Mouse (Mus musculus) liver, embryonic 15.5 days (tissue): ENCODE measurements around the gene Inpp5d. TPM values are rescaled to one million over a fixed set of nuclear protein-coding genes. Genes with fewer than 3 reads are reported as not detected.
A peak's percentile ranks its signal among the peaks of the same experiment; 100 is the strongest.

ENCODE experiments used
- ATAC-seq: fragments of 200-750 bp; cut with Nextera tagmentation; 2 replicates; pipeline ENCODE4 v1.8.0; 2017; ENCODE audit warnings: moderate number of reproducible peaks, mild to moderate bottlenecking, moderate library complexity; ENCODE audit not compliant: insufficient read depth
- H3K27ac ChIP-seq: fragments of 300-500 bp; sonication (generic); replicated peaks from 2 replicates; pipeline ENCODE4 v1.5.1; 2015; ENCODE audit warnings: mild to moderate bottlenecking, inconsistent platforms
- H3K27me3 ChIP-seq: fragments of 300-500 bp; sonication (generic); 2 replicates; pipeline ENCODE4 v1.6.1; 2015; ENCODE audit warnings: mild to moderate bottlenecking, inconsistent platforms
- H3K36me3 ChIP-seq: fragments of 300-500 bp; sonication (generic); replicated peaks from 2 replicates; pipeline ENCODE4 v1.6.1; 2015; ENCODE audit warnings: moderate library complexity, mild to moderate bottlenecking, inconsistent platforms
- H3K4me1 ChIP-seq: fragments of 300-500 bp; sonication (generic); replicated peaks from 2 replicates; pipeline ENCODE4 v1.6.1; 2015; ENCODE audit warnings: inconsistent platforms
- H3K4me2 ChIP-seq: fragments of 300-500 bp; sonication (generic); 2 replicates; pipeline ENCODE4 v1.6.1; 2015; ENCODE audit warnings: moderate library complexity, mild to moderate bottlenecking, inconsistent platforms
- H3K4me3 ChIP-seq: fragments of 300-500 bp; sonication (generic); replicated peaks from 2 replicates; pipeline ENCODE4 v1.5.1; 2015; ENCODE audit warnings: mild to moderate bottlenecking, inconsistent platforms
- H3K9ac ChIP-seq: fragments of 300-500 bp; sonication (generic); 2 replicates; pipeline ENCODE4 v1.6.1; 2015; ENCODE audit warnings: moderate library complexity, mild to moderate bottlenecking, inconsistent platforms
- H3K9me3 ChIP-seq: fragments of 300-500 bp; sonication (generic); replicated peaks from 2 replicates; pipeline ENCODE4 v1.6.1; 2016; ENCODE audit warnings: inconsistent platforms
- WGBS: fragments of 180-500 bp; shearing (Covaris S2); methylation state at CpG from one replicate; pipeline ENCODE4 v1.1.7; 2015; ENCODE audit warnings: mixed read lengths; ENCODE audit not compliant: insufficient replicate concordance; 5-methylcytosine and 5-hydroxymethylcytosine counted together
- polyA plus RNA-seq: library from polyadenylated mRNA; unstranded; fragments of >200 nt; fragmentation: Nextera tagmentation; extraction: Ambion mirVana; gene quantifications from 2 replicates; pipeline ENCODE4 v1.2.1, GENCODE M21; 2015

Gene Inpp5d
- polyA plus RNA-seq, 1 experiment from 2014 or later = 13.4 TPM

DNA sequence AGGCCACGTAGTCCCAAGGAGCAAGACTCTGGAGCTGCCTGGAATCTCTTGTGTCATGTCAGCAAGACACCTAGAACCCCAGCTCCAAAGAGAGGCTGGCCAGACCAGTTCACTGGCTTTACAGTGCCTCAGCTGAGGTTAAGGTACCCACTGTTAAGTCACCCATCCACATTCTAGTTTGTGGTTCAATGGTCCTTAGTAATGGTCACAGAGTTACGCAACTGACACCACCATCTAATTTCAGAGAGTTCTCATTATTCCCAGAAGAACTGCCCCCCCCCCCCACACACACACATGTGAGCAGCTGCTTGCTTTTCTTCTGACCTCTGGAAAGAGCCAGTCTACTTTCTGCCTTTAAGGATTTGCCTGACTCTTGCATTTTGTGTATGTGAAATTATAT lies 4.7 kb downstream of the Inpp5d start:
- 73% methylated on average over 2 of the region's 2 CpGs for WGBS
- Histone ChIP-seq H3K4me2 (peak overlapping the region; percentile 32), H3K9ac (no peak overlapping the region), H3K4me1 (peaks cover 95% of the 10 kb centered on the region), H3K27ac (peak overlapping the region; percentile 70), H3K4me3 (no peak overlapping the region), H3K36me3 (no peaks in the 10 kb centered on the region), H3K9me3 (no peaks in the 10 kb centered on the region), H3K27me3 (no peaks in the 10 kb centered on the region)
- ATAC-seq = no peak

- no peaks in the 10 kb centered on the region for H3K9me3 ChIP-seq
- no peak overlapping the region for H3K4me3 ChIP-seq
- peaks cover 93% of the 10 kb centered on the region for H3K4me1 ChIP-seq
- no peak for ATAC-seq
- no peaks in the 10 kb centered on the region for H3K36me3 ChIP-seq
- peak overlapping the region; percentile 70 for H3K27ac ChIP-seq
- no peaks in the 10 kb centered on the region for H3K27me3 ChIP-seq
- H3K4me2 ChIP-seq = peak overlapping the region; percentile 32; the same call in 1 of the 2 replicates
- H3K9ac ChIP-seq = no peak overlapping the region
- 44% methylated on average over 6 of the region's 6 CpGs for WGBS
Measured at GRCm38 (mm10) chr1:87625254-87626025, 5.3 kb downstream of the Inpp5d start.

GRCm38 (mm10) chr1:87626344-87626743 lies 6.2 kb downstream of the Inpp5d start:
- Histone ChIP-seq H3K27me3 (no peaks in the 10 kb centered on the region), H3K4me2 (peak overlapping the region; percentile 25; the same call in 1 of the 2 replicates), H3K9ac (no peak overlapping the region), H3K27ac (peak overlapping the region; percentile 53), H3K9me3 (no peaks in the 10 kb centered on the region), H3K4me1 (peaks cover 93% of the 10 kb centered on the region), H3K36me3 (no peaks in the 10 kb centered on the region), H3K4me3 (no peak overlapping the region)
- 12% methylated on average over 2 of the region's 2 CpGs for WGBS
- ATAC-seq = peak; percentile 48

GRCm38 (mm10) chr1:87628085-87628484 lies 8.0 kb downstream of the Inpp5d start:
- H3K9me3 ChIP-seq = no peaks in the 10 kb centered on the region
- peak overlapping the region; percentile 55 for H3K27ac ChIP-seq
- 13% methylated on average over 2 of the region's 2 CpGs for WGBS
- H3K36me3 ChIP-seq = no peaks in the 10 kb centered on the region
- H3K4me1 ChIP-seq = peaks cover 95% of the 10 kb centered on the region
- no peaks in the 10 kb centered on the region for H3K27me3 ChIP-seq
- no peak overlapping the region for H3K9ac ChIP-seq
- no peak overlapping the region for H3K4me3 ChIP-seq
- ATAC-seq = peak; percentile 70
- peak overlapping the region; percentile 16; the same call in 1 of the 2 replicates for H3K4me2 ChIP-seq

DNA sequence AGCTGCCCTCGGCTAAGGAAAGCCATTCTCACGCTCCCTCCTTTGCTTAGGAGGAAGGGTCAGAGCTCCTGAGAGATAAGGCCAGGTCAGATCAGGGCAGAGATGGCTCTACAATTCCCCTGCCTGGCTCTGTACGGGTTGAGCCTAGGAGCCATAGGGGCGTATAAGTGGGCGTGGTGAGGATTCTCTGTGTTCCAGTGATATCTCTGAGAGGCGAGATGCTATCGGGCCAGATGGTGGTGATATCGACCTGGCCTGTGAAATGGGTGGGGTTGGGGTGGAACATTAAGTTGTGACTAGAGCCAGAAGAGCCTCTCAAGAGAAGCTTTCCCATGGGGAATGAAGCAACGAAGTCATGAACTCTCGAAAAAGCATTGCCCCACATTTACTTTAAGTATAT lies 11.5 kb downstream of the Inpp5d start:
- peaks cover 75% of the 10 kb centered on the region for H3K4me1 ChIP-seq
- ATAC-seq = no peak
- H3K27ac ChIP-seq = peak overlapping the region; percentile 46
- peak overlapping the region; percentile 39 for H3K4me2 ChIP-seq
- no peaks in the 10 kb centered on the region for H3K9me3 ChIP-seq
- no peak overlapping the region for H3K9ac ChIP-seq
- H3K36me3 ChIP-seq = 0 out of 2 replicates have a peak, but pooled peaks cover 2% of the 10 kb centered on the region
- H3K27me3 ChIP-seq = no peaks in the 10 kb centered on the region
- whole genome bisulfite sequencing = 29% methylated on average over 10 of the region's 10 CpGs
- H3K4me3 ChIP-seq = no peak overlapping the region

GRCm38 (mm10) chr1:87632163-87632562 lies 12.1 kb downstream of the Inpp5d start:
- peak overlapping the region; percentile 29 for H3K4me2 ChIP-seq
- no peaks in the 10 kb centered on the region for H3K27me3 ChIP-seq
- H3K27ac ChIP-seq = peak overlapping the region; percentile 73
- 17% methylated on average over 6 of the region's 6 CpGs for WGBS
- H3K36me3 ChIP-seq = 0 out of 2 replicates have a peak, but pooled peaks cover 3% of the 10 kb centered on the region
- ATAC-seq = peak; percentile 30
- no peaks in the 10 kb centered on the region for H3K9me3 ChIP-seq
- H3K4me1 ChIP-seq = peaks cover 75% of the 10 kb centered on the region
- no peak overlapping the region for H3K4me3 ChIP-seq
- H3K9ac ChIP-seq = no peak overlapping the region

GRCm38 (mm10) chr1:87636716-87637117 lies 16.6 kb downstream of the Inpp5d start:
- Histone ChIP-seq H3K27me3 (no peaks in the 10 kb centered on the region), H3K4me2 (peak overlapping the region; percentile 66), H3K36me3 (0 out of 2 replicates have a peak, but pooled peaks cover 3% of the 10 kb centered on the region), H3K27ac (peak overlapping the region; percentile 92), H3K4me1 (peaks cover 74% of the 10 kb centered on the region), H3K9me3 (no peaks in the 10 kb centered on the region), H3K4me3 (peak overlapping the region; percentile 21), H3K9ac (peak overlapping the region; percentile 48)
- no peak for ATAC-seq
- 42% methylated on average over 12 of the region's 12 CpGs for WGBS

DNA sequence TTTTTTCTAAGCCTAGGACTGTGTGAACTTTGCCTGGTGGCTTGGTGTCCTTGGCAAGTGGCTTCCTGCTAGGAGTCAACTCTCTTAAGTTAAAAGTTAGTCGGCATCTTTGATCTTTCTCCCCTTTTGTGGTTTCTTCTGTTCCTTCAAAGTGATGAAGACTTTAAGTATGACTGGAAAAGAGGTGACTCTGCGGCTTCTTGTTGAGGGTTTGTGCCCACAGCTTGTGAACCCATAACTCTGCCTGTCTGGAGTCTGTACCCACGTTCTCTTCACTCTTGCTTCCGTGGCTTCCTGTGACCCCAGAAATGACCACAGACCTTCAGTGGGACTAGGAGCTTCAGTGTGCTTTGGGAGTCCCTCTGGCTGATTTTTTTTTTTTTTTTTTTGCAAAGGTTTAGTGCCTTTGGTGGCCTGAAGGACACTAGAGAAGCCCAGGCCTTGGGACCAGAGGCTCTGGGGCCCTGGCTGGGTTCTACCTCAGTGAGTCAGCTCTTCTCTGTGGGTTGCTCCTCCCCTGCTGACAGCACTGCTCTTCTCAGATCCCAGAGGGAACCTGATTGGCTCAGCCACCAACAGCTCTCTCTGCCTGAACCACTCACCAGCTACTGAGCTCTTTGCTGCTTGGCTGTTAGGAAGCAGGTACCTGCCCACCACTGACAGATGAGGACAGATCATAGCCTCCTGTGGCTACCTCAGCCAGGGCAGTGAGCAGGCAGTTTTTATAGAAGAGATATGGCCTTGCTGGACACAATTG lies 17.2 kb downstream of the Inpp5d start:
- H3K4me2 ChIP-seq = peak overlapping the region; percentile 66
- H3K4me1 ChIP-seq = peaks cover 68% of the 10 kb centered on the region
- peak overlapping the region; percentile 21 for H3K4me3 ChIP-seq
- peak overlapping the region; percentile 92 for H3K27ac ChIP-seq
- WGBS = 15% methylated on average over 4 of the region's 4 CpGs
- ATAC-seq = peak; percentile 99
- no peaks in the 10 kb centered on the region for H3K9me3 ChIP-seq
- no peaks in the 10 kb centered on the region for H3K27me3 ChIP-seq
- 0 out of 2 replicates have a peak, but pooled peaks cover 3% of the 10 kb centered on the region for H3K36me3 ChIP-seq
- peak overlapping the region; percentile 48 for H3K9ac ChIP-seq

GRCm38 (mm10) chr1:87637878-87638600 lies 17.9 kb downstream of the Inpp5d start:
- ATAC-seq = peak; percentile 86
- peaks cover 61% of the 10 kb centered on the region for H3K4me1 ChIP-seq

GRCm38 (mm10) chr1:87639724-87640123 lies 19.6 kb downstream of the Inpp5d start:
- WGBS = 54% methylated on average over 8 of the region's 8 CpGs
- no peak overlapping the region; the same call in 1 of the 2 replicates for H3K9ac ChIP-seq
- H3K27me3 ChIP-seq = no peaks in the 10 kb centered on the region
- H3K4me2 ChIP-seq = peak overlapping the region; percentile 31
- no peaks in the 10 kb centered on the region for H3K9me3 ChIP-seq
- H3K4me3 ChIP-seq = no peak overlapping the region
- 0 out of 2 replicates have a peak, but pooled peaks cover 3% of the 10 kb centered on the region for H3K36me3 ChIP-seq
- H3K4me1 ChIP-seq = peaks cover 60% of the 10 kb centered on the region
- ATAC-seq = no peak
- peak overlapping the region; percentile 73 for H3K27ac ChIP-seq

More at GRCm38 (mm10) chr1:87637878-87638600, 17.9 kb downstream of the Inpp5d start:
- Histone ChIP-seq H3K27ac (peak overlapping the region; percentile 92), H3K27me3 (no peaks in the 10 kb centered on the region), H3K4me2 (peak overlapping the region; percentile 66), H3K9me3 (no peaks in the 10 kb centered on the region), H3K36me3 (0 out of 2 replicates have a peak, but pooled peaks cover 3% of the 10 kb centered on the region), H3K4me3 (no peak overlapping the region), H3K9ac (peak overlapping the region; percentile 1)
- WGBS = 53% methylated on average over 4 of the region's 4 CpGs
